Comparison of ENCODE assay signal across 17 mouse cellular contexts in genomic region chr3:50929013-50929412, GRCm38 (mm10).
"Had no signal": no experiment of that assay in that cellular context is flagged by ENCODE, and none has a peak within 500 bp of the region (broad histone marks: within the 10 kb centered on the region; RNA-seq: fewer than 3 reads in every experiment).

No protein-coding gene starts in this region.

- H3K4me2 ChIP-seq: limb, embryonic 12.5 days; liver, embryonic 12.5 days; liver, embryonic 15.5 days; midbrain, embryonic 13.5 days had no signal

- H3K4me3 ChIP-seq: layer of hippocampus, adult 2 months; left cerebral cortex, adult 2 months; limb, embryonic 12.5 days; liver, embryonic 12.5 days; liver, embryonic 15.5 days; midbrain, embryonic 13.5 days had no signal

- H3K9me3 ChIP-seq: limb, embryonic 12.5 days; liver, embryonic 12.5 days; liver, embryonic 15.5 days had no signal

- H3K27ac ChIP-seq: kidney, postnatal 0 days; layer of hippocampus, adult 2 months; left cerebral cortex, adult 2 months; limb, embryonic 12.5 days; liver, embryonic 12.5 days; liver, embryonic 15.5 days; macrophage; midbrain, embryonic 13.5 days had no signal

- H3K27me3 ChIP-seq: limb, embryonic 12.5 days; liver, embryonic 12.5 days; liver, embryonic 15.5 days; midbrain, embryonic 13.5 days had no signal

- H3K4me1 ChIP-seq: liver, embryonic 12.5 days; liver, embryonic 15.5 days had no signal

- H3K36me3 ChIP-seq: limb, embryonic 12.5 days; liver, embryonic 12.5 days; liver, embryonic 15.5 days; midbrain, embryonic 13.5 days had no signal

- ATAC-seq: intestine, postnatal 0 days; liver, embryonic 12.5 days; midbrain, embryonic 13.5 days; midbrain, embryonic 16.5 days had no signal

- DNase-seq: kidney, adult 2 months; kidney, postnatal 25 days; layer of hippocampus, adult 9-11 months; liver; lung, postnatal 14 days; thymus, adult 18-20 months; thymus, postnatal 36 days had no signal

- H3K9ac ChIP-seq: limb, embryonic 12.5 days; liver, embryonic 12.5 days; liver, embryonic 15.5 days; midbrain, embryonic 13.5 days had no signal
